In the genomic region with DNA sequence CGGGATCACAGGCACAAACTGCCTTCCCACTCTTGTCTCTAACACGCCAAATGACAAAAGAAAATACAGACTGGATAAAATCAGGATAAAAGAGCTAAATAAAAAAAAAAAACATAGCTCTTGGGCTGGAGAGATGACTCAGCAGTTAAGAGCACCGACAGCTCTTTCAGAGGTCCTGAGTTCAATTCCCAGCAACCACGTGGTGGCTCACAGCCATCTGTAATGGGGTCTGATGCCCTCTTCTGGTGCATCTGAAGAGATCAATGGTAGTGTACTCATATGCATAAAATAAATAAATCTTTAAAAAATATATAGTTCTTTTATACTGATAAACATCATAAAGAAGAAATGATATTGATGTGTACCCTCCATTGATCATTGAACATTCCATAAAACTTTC, we compare ENCODE assay signal across 14 mouse cellular contexts.
"Had no signal": no experiment of that assay in that cellular context is flagged by ENCODE, and none has a peak within 500 bp of the region (broad histone marks: within the 10 kb centered on the region; RNA-seq: fewer than 3 reads in every experiment).

No protein-coding gene starts in this region.

- H3K27me3 ChIP-seq: limb, embryonic 15.5 days; liver, embryonic 15.5 days; lung, embryonic 15.5 days; neural tube, embryonic 12.5 days had no signal

- H3K36me3 ChIP-seq: limb, embryonic 15.5 days; liver, embryonic 15.5 days; lung, embryonic 15.5 days; midbrain, embryonic 15.5 days had no signal

- H3K27ac ChIP-seq: left cerebral cortex, adult 2 months; limb, embryonic 15.5 days; liver, embryonic 15.5 days; lung, embryonic 15.5 days; macrophage; midbrain, embryonic 15.5 days; neural tube, embryonic 12.5 days had no signal

- DNase-seq: lung, postnatal 14 days; spleen, adult 18-20 months; thymus, postnatal 36 days had no signal

- H3K4me3 ChIP-seq: left cerebral cortex, adult 2 months; limb, embryonic 15.5 days; liver, embryonic 15.5 days; lung, embryonic 15.5 days; megakaryocyte, embryonic 14.5 days; midbrain, embryonic 15.5 days; neural tube, embryonic 12.5 days had no signal

- ATAC-seq: hindbrain, embryonic 16.5 days; inflammation-experienced regulatory T-cells, adult 6 months; midbrain, embryonic 15.5 days had no signal

- H3K4me2 ChIP-seq: limb, embryonic 15.5 days; liver, embryonic 15.5 days; lung, embryonic 15.5 days; midbrain, embryonic 11.5 days; midbrain, embryonic 15.5 days; neural tube, embryonic 12.5 days had no signal

- H3K9me3 ChIP-seq: limb, embryonic 15.5 days; liver, embryonic 15.5 days; lung, embryonic 15.5 days; megakaryocyte, embryonic 14.5 days; midbrain, embryonic 15.5 days; neural tube, embryonic 12.5 days had no signal

- H3K9ac ChIP-seq: limb, embryonic 15.5 days; liver, embryonic 15.5 days; lung, embryonic 15.5 days; midbrain, embryonic 15.5 days; neural tube, embryonic 12.5 days had no signal
